Mouse (Mus musculus): ENCODE data around the gene Zfp334. TPM values are rescaled to one million over a fixed set of nuclear protein-coding genes. Genes with fewer than 3 reads are reported as not detected.
A peak's percentile ranks its signal among the peaks of the same experiment; 100 is the strongest.

Zfp334 gene
- total RNA-seq, 2 experiments from 2014 or later, result 2.1 to 2.2 TPM

GRCm38 (mm10) chr2:165326304-165327190 lies 61.5 kb downstream of the Zfp334 start, which contains the start of gene Elmo2:
Gene Elmo2 (minus strand): TSS chr2:165326479.
- intact Hi-C loops (cut with DNase I), result loop anchor here (2.0 kb wide), 1 partner anchor 38 kb away; no protein-coding TSS in a partner anchor
- peak; percentile 97 to 99 for DNase-seq

DNA sequence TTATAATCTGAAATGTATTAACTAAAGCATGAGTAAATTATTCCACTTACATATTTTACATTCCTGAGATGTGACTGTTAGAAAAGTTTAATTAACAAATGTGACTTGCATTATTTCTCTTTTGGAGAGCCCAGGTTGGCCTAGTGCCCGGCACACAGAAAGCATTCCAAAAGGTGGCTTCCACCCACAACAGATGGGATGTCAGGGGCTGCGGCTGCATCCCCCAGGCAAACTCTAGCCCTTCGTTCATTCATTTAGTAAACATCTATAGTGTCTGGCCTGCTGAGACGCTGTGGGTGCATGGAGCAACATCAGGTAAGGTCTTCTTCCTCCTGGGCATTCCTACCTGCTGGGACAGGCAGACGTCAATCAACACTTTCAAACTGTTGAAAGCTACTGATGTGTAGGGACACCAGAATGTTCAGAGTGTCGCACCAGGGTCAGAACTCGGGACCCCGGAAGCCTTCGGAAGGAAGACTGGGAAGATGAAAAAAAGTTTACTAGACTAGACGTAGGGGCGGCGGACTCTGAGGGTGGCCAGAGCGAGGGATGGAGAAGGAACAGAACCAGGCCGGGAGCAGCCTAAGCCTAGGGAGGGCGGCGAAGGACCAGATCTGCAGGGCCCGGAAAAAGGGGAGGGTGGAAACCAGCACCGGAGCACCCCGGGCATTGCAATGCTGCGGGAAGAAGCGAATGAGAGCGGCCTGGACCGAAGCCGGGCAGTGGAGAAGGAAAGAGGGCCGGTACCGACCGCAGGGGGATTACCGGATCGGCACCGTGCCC lies 62.3 kb downstream of the Zfp334 start:
- intact Hi-C loops (cut with DNase I), result loop anchor here (2.0 kb wide), 1 partner anchor 37 kb away; no protein-coding TSS in a partner anchor
- DNase-seq, result no peak

Other genes with a start within 250 kb of the Zfp334 start
- under 1 TPM; 0.43 to 0.50 TPM for gene Cdh22, start 153.4 kb downstream of the Zfp334 start, total RNA-seq (2021)
- 10 to 100 TPM; 17.2 to 18.3 TPM for gene Slc35c2, start 100.4 kb downstream of the Zfp334 start, total RNA-seq (2021)
- gene Elmo2, start 61.8 kb downstream of the Zfp334 start, total RNA-seq (2021), result 10 to 100 TPM; 16.7 to 19.1 TPM
- gene Zfp663, start 19.5 kb downstream of the Zfp334 start, total RNA-seq (2021), result not detected
- gene Ocstamp, start 12.1 kb upstream of the Zfp334 start, total RNA-seq (2021), result not detected
- 1 to 10 TPM in 1 of 2 experiments, under 1 TPM in 1; 0.33 to 1.2 TPM for gene Slc13a3, start 85.0 kb upstream of the Zfp334 start, total RNA-seq (2021)
- gene Trp53rka, start 105.1 kb upstream of the Zfp334 start, total RNA-seq (2021), result 1 to 10 TPM; 9.3 to 9.7 TPM
- 1 to 10 TPM; 5.0 to 5.8 TPM for gene Slc2a10, start 115.5 kb upstream of the Zfp334 start, total RNA-seq (2021)
- 1 to 10 TPM; 1.4 to 1.6 TPM for gene Eya2, start 206.8 kb upstream of the Zfp334 start, total RNA-seq (2021)